Mouse (Mus musculus) fibroblast of lung, adult 2 months (primary cell): Measurements from ENCODE around the gene 4932438H23Rik.
A peak's percentile ranks its signal among the peaks of the same experiment; 100 is the strongest.
"Not testable (repeated sequence)": the region's sequence is repeated elsewhere in the genome, so short reads cannot be mapped to it uniquely, and the experiment has no call there.

ENCODE experiments used
- DNase-seq: peaks from one replicate; pipeline ENCODE4 v3.0.0-alpha.2; 2011; ENCODE audit warnings: low read depth

The 4932438H23Rik gene

GRCm38 (mm10) chr16:91099444-91100065, 4.6 kb upstream of the 4932438H23Rik start:
- DNase-seq: no peak

- no peak for DNase-seq
These were observed 2.9 kb upstream of the 4932438H23Rik start for GRCm38 (mm10) chr16:91097858-91098257.

GRCm38 (mm10) chr16:91096984-91097506, 2.1 kb upstream of the 4932438H23Rik start:
- DNase-seq: no peak

DNA sequence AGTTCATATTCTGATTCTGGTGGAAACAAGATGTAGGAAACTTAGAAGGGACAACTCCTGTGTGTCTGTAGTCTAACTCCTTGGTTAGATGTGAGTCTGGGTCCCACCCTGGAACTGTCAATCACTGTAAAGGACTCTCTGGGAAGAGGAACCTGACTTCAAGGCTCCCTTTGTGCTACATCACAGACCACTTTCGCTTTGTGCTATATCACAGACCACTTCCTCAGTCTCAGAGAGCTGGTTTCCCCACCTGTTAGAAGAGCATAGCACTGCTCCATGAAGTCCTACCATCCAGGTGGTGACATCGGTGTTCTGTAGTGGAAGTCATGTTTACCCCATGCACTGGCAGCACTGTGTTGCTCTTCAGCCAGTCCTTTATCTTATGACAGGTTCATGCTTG, 1.1 kb upstream of the 4932438H23Rik start:
- DNase-seq: no peak

DNA sequence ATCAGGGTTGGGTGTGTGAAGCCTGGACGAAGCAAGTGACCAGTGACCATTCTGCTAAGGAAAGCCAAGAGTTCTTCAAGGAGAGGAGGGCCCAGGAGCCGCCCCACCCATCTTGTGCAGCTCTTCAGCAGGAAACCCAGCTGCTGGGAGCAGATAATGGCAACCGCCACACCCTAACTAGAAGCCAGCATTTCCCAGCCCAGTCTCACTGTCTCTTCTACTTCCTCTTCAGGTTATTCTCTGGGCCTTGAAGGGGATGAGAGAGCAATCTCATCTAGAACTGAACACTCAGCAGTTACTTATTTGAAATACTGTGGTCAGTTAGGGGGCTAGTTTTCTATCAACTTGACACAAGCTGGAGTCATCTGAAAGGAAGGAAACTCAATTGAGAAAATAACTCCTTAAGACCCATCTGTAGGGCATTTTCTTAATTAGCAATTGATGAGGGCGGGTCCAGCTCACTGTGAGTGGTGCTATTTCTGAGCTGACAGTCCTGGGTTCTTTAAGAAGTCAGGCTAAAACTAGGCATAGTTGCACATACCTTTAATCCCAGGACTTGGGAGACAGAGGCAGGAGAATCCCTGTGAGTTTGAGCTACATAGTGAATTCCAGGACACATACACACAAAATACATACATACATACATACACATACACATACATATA, 8.1 kb downstream of the 4932438H23Rik start:
- DNase-seq: no peak

GRCm38 (mm10) chr16:91085239-91085825, 9.6 kb downstream of the 4932438H23Rik start:
- no peak for DNase-seq

DNA sequence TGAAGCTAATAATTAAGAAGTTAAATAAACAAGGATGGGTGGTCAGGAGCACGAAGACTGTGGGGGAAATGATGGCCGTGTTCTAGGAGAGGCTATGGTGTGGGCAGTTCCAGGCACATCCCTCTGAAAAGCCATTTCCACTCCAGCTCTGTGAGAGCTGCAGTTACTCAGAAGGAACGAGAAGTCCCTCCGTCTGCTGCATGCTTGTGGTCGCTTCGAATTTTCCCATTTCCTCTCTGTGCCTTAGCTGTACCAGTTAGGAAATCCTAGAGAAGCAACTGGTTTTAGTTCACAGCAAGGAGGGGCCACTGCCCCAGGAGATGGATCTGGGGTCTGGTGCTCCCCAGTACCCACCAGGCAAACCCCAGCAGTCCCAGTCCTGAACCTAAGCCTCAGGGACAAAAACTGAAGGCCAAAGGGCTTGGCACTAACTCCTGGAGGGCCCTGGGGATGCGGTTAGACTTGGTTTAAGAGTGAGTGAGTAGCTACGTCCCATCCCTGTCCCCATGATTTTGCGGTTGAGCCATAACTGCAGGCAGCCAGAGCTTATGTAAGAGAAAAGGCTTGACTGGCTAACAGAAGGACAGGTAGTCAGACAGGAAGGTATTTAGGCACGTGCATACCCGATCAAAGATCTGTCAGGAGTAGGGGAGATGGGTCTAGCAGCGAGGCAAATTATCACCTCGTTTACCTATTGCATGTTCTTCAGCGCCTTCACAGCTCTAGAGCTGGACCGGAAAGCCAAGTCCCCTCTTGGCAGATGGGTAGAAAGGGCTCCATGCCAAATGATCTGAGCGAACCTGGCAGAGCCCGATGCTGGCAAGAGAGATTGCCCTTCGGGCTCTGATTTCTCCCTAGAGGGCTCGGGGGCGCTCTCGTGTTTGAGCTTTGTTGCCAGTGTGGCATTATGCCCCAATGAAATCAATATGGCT, 10.3 kb downstream of the 4932438H23Rik start:
- DNase-seq: no peak

DNA sequence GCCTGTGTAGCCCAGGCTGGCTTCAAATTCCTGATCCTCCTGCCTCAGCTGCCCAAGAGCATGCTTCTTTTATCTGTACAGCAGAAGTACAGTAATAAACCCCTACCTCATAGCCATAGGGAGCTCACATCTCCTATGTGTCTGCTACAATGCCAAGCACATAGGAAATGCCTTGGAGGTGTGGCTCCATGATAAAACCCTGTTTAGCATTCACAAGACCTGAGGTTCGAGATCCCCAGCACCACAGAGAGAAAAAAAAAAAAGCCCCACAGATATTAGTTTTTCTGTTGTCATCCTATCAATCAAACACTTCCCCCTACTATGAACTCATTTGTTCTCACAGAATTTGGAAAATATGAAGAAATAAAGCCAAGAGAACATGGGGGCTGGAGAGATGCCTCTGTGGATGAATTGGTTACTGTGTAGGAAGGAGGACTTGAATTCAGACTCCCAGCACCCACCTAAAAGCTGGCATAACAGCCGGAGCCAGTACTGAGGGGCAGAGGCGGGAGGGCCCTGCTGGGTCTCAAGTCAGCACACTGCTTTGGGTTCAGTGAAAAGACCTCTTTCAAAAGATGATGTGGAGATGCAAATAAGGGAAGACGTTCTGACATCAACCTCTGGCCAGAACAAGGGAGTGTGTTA, 11.8 kb downstream of the 4932438H23Rik start:
- no peak for DNase-seq

DNA sequence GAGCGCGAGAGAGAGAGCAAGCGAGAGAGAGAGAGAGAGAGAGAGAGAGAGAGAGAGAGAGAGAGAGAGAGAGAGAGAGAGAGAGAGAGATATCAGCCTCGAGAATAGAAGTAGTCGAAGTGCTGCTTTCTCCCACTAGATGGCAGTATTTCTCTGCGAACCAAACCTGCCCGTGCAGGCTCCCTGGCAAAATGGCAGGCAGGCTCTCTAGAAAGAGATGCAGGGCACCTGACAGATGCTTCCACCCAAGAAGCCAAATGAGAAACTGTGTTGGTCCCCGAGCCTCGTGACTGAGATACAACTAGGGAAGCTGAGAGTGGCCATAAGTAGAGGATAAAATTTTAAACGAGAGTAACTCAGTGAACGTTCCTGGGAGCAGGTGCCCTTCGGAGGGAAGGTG, 13.4 kb downstream of the 4932438H23Rik start:
- DNase-seq: no peak

GRCm38 (mm10) chr16:91076180-91076579, 18.7 kb downstream of the 4932438H23Rik start:
- no peak for DNase-seq

GRCm38 (mm10) chr16:91075423-91075822, 19.5 kb downstream of the 4932438H23Rik start:
- DNase-seq: not testable (repeated sequence)

DNA sequence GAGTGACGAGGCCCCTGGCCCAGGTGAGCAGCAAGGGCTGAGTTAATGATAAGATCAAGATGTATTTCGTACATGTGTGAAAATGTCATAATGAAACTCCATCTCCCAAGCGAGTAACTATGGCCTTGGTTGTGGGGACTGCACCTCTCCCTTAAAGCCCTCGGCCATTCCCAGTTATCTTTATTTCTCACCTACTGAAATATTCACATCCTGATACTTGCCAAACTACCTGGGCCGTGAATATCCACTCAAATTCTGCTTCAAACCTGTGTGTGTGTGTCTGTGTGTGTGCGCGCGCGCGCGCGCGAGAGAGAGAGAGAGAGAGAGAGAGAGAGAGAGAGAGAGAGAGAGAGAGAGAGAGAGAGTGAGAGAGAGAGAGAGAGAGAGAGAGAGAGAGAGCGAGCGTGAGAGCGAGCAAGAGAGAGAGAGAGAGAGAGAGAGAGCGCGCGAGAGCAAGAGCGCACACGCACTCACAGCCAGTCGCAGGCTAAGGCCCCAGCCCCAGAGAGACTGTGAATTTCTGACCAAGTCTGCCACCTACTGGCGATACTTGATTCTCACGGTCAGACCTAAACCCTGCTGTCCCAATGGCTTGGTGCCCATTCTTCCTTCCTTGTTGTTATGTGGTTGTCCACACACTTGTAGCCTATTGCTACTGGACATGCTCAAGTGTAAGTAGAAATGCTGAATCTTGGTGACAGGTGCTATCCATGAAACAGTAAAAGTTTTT, 21.6 kb downstream of the 4932438H23Rik start:
- peak; percentile 85 for DNase-seq

- no peak for DNase-seq
These were observed 22.7 kb downstream of the 4932438H23Rik start for GRCm38 (mm10) chr16:91072256-91072655.

- no peak for DNase-seq
These were observed 26.0 kb downstream of the 4932438H23Rik start for GRCm38 (mm10) chr16:91068969-91069368.

DNA sequence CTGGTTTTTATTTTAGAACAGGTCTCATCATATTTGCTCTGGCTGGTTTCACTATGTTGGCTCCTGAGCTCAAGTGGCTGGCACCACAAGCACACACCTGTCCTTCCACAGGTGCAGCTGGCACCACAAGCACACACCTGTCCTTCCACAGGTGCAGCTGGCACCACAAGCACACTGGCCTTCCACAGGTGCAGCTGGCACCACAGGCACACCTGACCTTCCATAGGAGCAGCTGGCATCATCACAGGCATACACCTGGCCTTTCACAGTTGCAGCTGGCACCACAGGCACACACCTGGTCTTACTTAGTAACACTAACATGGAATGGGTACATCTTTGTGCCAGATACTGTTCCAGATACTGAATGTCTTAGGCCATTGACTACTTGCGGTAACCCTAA, 27.8 kb downstream of the 4932438H23Rik start:
- DNase-seq: no peak

DNA sequence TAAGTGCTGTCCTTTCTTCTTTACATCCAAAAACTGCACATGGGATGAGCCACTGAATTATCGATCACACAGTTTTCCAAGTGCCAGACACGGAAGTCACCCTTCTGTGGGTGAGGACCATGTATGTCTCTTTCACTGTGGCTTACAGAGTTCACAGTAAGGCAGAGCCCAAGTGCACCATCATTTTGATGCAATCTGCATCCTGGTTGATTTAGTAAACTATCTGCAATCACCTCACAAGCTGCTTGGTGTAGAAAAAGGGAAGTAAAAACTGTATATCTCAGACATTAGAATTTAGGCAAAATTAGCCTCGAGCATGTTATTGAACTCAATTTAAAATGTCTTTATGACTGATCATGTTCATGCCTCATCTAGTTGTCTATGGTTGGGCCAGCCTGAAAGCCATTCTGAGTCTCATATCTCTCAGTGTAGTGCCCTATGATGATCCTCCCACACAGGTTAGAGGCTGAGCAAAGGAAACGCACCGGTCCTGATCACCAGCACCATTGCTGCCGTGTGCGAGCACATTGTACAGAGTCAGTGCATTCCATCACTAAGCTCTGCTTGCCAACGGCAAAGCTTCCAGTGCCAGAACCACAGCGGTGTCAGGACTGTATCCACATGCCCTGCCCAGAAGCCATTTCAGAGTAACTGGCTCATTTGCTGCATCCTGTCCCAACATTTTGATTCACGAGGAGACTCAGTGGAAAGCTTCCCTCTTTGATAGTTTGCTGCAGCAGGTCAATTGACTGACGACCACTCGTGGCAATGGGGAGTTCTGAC, 30.1 kb downstream of the 4932438H23Rik start:
- no peak for DNase-seq

DNA sequence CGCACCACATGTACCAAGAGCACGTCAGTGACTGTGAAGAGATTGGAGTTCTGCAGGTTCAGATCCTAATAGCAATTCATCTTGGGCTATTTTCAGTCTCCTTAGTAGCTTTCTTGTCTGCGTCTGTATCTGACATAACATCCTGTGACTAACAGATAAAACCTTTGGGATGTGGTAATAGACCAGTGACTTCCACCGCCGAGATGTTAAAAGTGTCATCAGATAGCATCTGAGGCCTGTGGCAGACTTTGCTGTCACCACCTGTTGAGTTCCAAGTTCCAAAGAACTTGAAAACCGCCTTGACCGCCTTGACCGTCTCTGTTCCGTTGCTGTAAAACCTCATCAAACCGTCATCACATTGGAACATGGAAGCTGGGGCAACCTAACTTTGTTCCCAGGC, 31.1 kb downstream of the 4932438H23Rik start:
- no peak for DNase-seq

DNA sequence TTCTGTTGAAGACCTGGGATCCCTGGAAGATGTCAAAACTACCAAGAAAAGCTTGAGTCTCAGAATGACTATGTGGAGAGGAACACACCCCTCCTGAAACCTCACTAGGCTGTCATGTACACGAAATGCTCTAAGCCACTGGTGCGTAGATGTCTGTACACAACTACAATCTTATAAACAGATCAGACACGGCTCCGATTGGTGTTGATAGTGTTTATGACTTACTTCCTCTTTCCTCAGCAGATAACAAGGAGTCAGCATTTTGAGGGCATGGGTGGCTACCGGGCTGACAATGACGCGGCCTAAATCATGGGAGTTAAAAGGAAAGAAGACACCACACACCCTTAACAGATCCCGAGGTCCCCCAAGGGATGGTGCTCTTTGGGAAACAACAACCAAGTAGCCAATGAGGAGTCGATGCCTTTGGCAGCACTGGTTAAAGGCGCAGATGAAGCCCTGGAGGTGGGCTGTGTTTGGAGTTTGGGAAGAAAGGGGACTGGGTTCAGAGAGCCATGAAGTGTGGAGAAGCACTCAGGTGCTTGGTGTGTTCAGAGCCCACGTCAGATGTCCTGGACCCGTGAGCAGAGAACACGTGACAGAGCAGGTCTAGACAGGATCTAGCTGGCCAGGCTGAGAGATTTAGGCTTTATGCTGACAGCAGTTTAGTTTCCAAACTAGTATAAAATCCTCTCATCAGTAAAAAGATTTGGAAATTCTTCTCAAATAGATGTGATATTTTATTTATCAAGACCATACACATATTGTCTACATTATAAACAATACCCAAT, 33.2 kb downstream of the 4932438H23Rik start:
- no peak for DNase-seq

- no peak for DNase-seq
These were observed 37.2 kb downstream of the 4932438H23Rik start for GRCm38 (mm10) chr16:91057741-91058140.
